Mouse (Mus musculus): ENCODE results near the gene Rps6ka2.

- TF ChIP-seq POLR2A (IDR thresholded peaks at IDR 0.05; ENCODE audit: borderline replicate concordance, extremely low read depth, insufficient read depth, insufficient read length, poor library complexity, severe bottlenecking) (no peak), CTCF (IDR thresholded peaks at IDR 0.05; ENCODE audit: borderline replicate concordance, extremely low read depth, insufficient read depth, insufficient read length) (no peak)
These were observed 95.9 kb downstream of the Rps6ka2 start for GRCm38 (mm10) chr17:7265705-7266368.
